ENCODE assay signal across 24 mouse cellular contexts in genomic region chr19:59349329-59349960, GRCm38 (mm10). TPM values are rescaled to one million over a fixed set of nuclear protein-coding genes. Genes with fewer than 3 reads are reported as not detected.
DNase-seq lines count a peak whose midpoint lies in the region; ATAC-seq and TF ChIP-seq lines count a peak whose summit lies in the region.
"Had no signal": no experiment of that assay in that cellular context is flagged by ENCODE, and none has a peak within 500 bp of the region (broad histone marks: within the 10 kb centered on the region; RNA-seq: fewer than 3 reads in every experiment).

No protein-coding gene starts in this region.

- 0 out of 2 replicates have a peak overlapping the region, but pooled peaks have one; percentile 29 for H3K27ac ChIP-seq in liver, postnatal 0 days (ENCODE audit: low read depth)
- H3K27ac ChIP-seq in MEL (ENCODE audit: control insufficient read depth, low read depth, low read length), result peak overlapping the region; percentile 66
- H3K27ac ChIP-seq: embryonic facial prominence, embryonic 13.5 days; forebrain, embryonic 13.5 days; forebrain, embryonic 15.5 days had no signal

- DNase-seq in heart, adult 11 months, result peak; percentile 55
- DNase-seq in heart, postnatal 10 days, result no peak
- DNase-seq in liver, postnatal 0 days, result no peak
- DNase-seq in liver, result no peak
- peak; percentile 6 for DNase-seq in 3T3-L1 (ENCODE audit: low read depth, low spot score)
- peak; percentile 92 for DNase-seq in MEL (ENCODE audit: low read depth, low spot score)
- no peak for DNase-seq in layer of hippocampus, postnatal 25 days (ENCODE audit: extremely low spot score in 1 of 2, low spot score in 1 of 2)
- DNase-seq in right cerebral cortex, adult 2 months (ENCODE audit: low spot score in 2 of 2), result no peak
- DNase-seq: adrenal gland, adult 2 months; adrenal gland, postnatal 10 days; adrenal gland, postnatal 25 days; B cell, adult 2 months; cerebellum, adult 11-12 months; cerebellum, adult 2 months; cerebellum, adult 9-10 months; cerebellum, postnatal 10 days; cerebellum, postnatal 25 days; forebrain, postnatal 0 days had no signal

- H3K4me3 ChIP-seq in liver, postnatal 0 days (ENCODE audit: low read depth, low read length), result no peak overlapping the region
- H3K4me3 ChIP-seq in MEL (ENCODE audit: control insufficient read depth in 1 of 2, insufficient read depth in 1 of 2, low read depth in 2 of 2, low read length in 2 of 2), result peak overlapping the region; percentile 46 to 53
- H3K4me3 ChIP-seq: embryonic facial prominence, embryonic 13.5 days; forebrain, embryonic 13.5 days; forebrain, embryonic 15.5 days had no signal

- no peak for TF ChIP-seq RAD21 in MEL (IDR thresholded peaks at IDR 0.05; ENCODE audit: low read depth, low read length)

- H3K36me3 ChIP-seq in liver, postnatal 0 days (replicated peaks; ENCODE audit: insufficient read depth, low read length), result no peaks in the 10 kb centered on the region
- peaks cover 0 to 35% of the 10 kb centered on the region in 2 experiments; a peak in 2 of 4 replicates for H3K36me3 ChIP-seq in MEL (ENCODE audit: control insufficient read depth in 1 of 2, insufficient read depth in 2 of 2, low read length in 2 of 2)
- H3K36me3 ChIP-seq: embryonic facial prominence, embryonic 13.5 days; forebrain, embryonic 15.5 days had no signal

- TF ChIP-seq POLR2A in MEL (IDR thresholded peaks at IDR 0.05; ENCODE audit: control insufficient read depth in 1 of 2, insufficient read depth in 1 of 2, low read depth in 1 of 2, low read length in 2 of 2, poor library complexity in 1 of 2), result peak; percentile 58 to 74; a peak in 3 of 4 replicates

- H3K4me1 ChIP-seq in liver, postnatal 0 days (ENCODE audit: insufficient read depth), result peaks cover 18% of the 10 kb centered on the region
- peaks cover 5 to 46% of the 10 kb centered on the region in 2 experiments for H3K4me1 ChIP-seq in MEL (ENCODE audit: control insufficient read depth in 1 of 2, insufficient read depth in 2 of 2, low read length in 2 of 2)

- intact Hi-C loops in heart, postnatal 10 days (cut with DNase I), result no loop called here

- TF ChIP-seq EP300 in liver, postnatal 0 days (IDR thresholded peaks at IDR 0.05; ENCODE audit: low read depth), result no peak
- no peak for TF ChIP-seq EP300 in MEL (IDR thresholded peaks at IDR 0.05; ENCODE audit: low read depth in 1 of 2, low read length in 2 of 2)

- TF ChIP-seq CTCF in liver, postnatal 0 days (IDR thresholded peaks at IDR 0.05; ENCODE audit: low read depth), result no peak
- no peak for TF ChIP-seq CTCF in MEL (IDR thresholded peaks at IDR 0.05 in 2 of 3, conservative IDR thresholded peaks at IDR 0.05 in 1 of 3; ENCODE audit: control insufficient read depth in 1 of 3, insufficient read depth in 1 of 3, low read depth in 2 of 3, low read length in 3 of 3, poor library complexity in 1 of 3, severe bottlenecking in 1 of 3)

- WGBS in liver, postnatal 0 days (ENCODE audit: insufficient replicate concordance), result 72% methylated on average over 6 of the region's 6 CpGs

- ATAC-seq in liver, postnatal 0 days, result no peak
- ATAC-seq: CD4-positive, CD25-positive, alpha-beta regulatory T cell, adult 4 months; forebrain, embryonic 13.5 days; forebrain, embryonic 15.5 days; forebrain, postnatal 0 days had no signal

- no peaks in the 10 kb centered on the region for H3K27me3 ChIP-seq in liver, postnatal 0 days (ENCODE audit: insufficient read depth, low read length)
- H3K27me3 ChIP-seq in MEL (ENCODE audit: control insufficient read depth in 1 of 2, insufficient read depth in 2 of 2, low read length in 2 of 2), result no peaks in the 10 kb centered on the region
- H3K27me3 ChIP-seq: CH12.LX; forebrain, embryonic 15.5 days had no signal

- no peaks in the 10 kb centered on the region for H3K9me3 ChIP-seq in liver, postnatal 0 days (ENCODE audit: low read length)
- no peaks in the 10 kb centered on the region for H3K9me3 ChIP-seq in MEL (replicated peaks; ENCODE audit: insufficient read depth, low read length)
- H3K9me3 ChIP-seq: embryonic facial prominence, embryonic 13.5 days; forebrain, embryonic 13.5 days; forebrain, embryonic 15.5 days; G1E had no signal

- H3K4me2 ChIP-seq in liver, postnatal 0 days (ENCODE audit: low read depth, low read length), result no peak overlapping the region
- H3K4me2 ChIP-seq: embryonic facial prominence, embryonic 13.5 days; forebrain, embryonic 13.5 days; forebrain, embryonic 15.5 days had no signal

- H3K79me2 ChIP-seq in MEL (ENCODE audit: control insufficient read depth, insufficient read depth, low read length, poor library complexity), result peaks cover 57% of the 10 kb centered on the region

- H3K9ac ChIP-seq in liver, postnatal 0 days (replicated peaks), result no peak overlapping the region
- peak overlapping the region; percentile 48 for H3K9ac ChIP-seq in MEL (ENCODE audit: control insufficient read depth, low read depth, low read length, poor library complexity, severe bottlenecking)
- H3K9ac ChIP-seq: embryonic facial prominence, embryonic 13.5 days; forebrain, embryonic 13.5 days; forebrain, embryonic 15.5 days; forebrain, postnatal 0 days had no signal

TF ChIP-seq in MEL, 35 proteins besides CTCF, POLR2A, EP300 and RAD21:
- TF ChIP-seq TBP (IDR thresholded peaks at IDR 0.05; ENCODE audit: low read depth, low read length) (peak; percentile 96), POLR2AphosphoS5 (IDR thresholded peaks at IDR 0.05; ENCODE audit: borderline replicate concordance, low read depth, low read length) (peak; percentile 72; the same call in 1 of the 2 replicates), HCFC1 (IDR thresholded peaks at IDR 0.05; ENCODE audit: low read depth, low read length) (no peak)

RNA-seq across cellular contexts. Expression of gene Pdzd8, which starts 3.9 kb away (rescaled TPM):
- 10 to 100 TPM; 30.4 to 31.3 TPM for total RNA-seq in heart, postnatal 10 days (2021)
- polyA plus RNA-seq in liver, postnatal 0 days (2015; fragmentation: Nextera tagmentation; extraction: Ambion mirVana), result 3.1 and 3.4 TPM in 2 replicates
- total RNA-seq in MEL (2012; rRNA removed), result 49.8 and 52.1 TPM in 2 replicates
- 100 to 1,000 TPM in 1 of 2 experiments, 10 to 100 TPM in 1; 46.4 to 137 TPM for polyA plus RNA-seq in MEL (2012; ENCODE audit: insufficient read depth in 1 of 2, insufficient read length in 2 of 2, low read depth in 1 of 2, low replicate concordance in 2 of 2, missing spikeins in 1 of 2)
- 10 to 100 TPM; 50.0 to 52.6 TPM for total RNA-seq in layer of hippocampus, postnatal 25 days (2021)

RNA-seq across cellular contexts. Expression of gene Rps12-ps3, which starts 27.4 kb away (rescaled TPM):
- 100 to 1,000 TPM; 323 to 397 TPM for total RNA-seq in heart, postnatal 10 days (2021)
- 12.3 and 24.8 TPM in 2 replicates for polyA plus RNA-seq in liver, postnatal 0 days (2015; fragmentation: Nextera tagmentation; extraction: Ambion mirVana)
- 348 and 662 TPM in 2 replicates for total RNA-seq in MEL (2012; rRNA removed)
- polyA plus RNA-seq in MEL (2012; ENCODE audit: insufficient read depth in 1 of 2, insufficient read length in 2 of 2, low read depth in 1 of 2, low replicate concordance in 2 of 2, missing spikeins in 1 of 2), result 1,000 to 10,000 TPM in 1 of 2 experiments, not detected in 1; 4,283 TPM
- 100 to 1,000 TPM; 242 to 276 TPM for total RNA-seq in layer of hippocampus, postnatal 25 days (2021)

Comparison
In these comparisons a context has a peak if more than half of its experiments do, and no peak if none do; other contexts are left out.
1. DNase-seq: peak in heart, adult 11 months (single experiment), 3T3-L1 (single experiment) and MEL (single experiment); none in heart, postnatal 10 days (0 of 2), liver, postnatal 0 days (single experiment), liver (single experiment), layer of hippocampus, postnatal 25 days (0 of 2) and right cerebral cortex, adult 2 months (0 of 2).